Mouse (Mus musculus) kidney, adult 9 months (tissue): ENCODE results near the gene Pramef20.
"Not testable (repeated sequence)": the region's sequence is repeated elsewhere in the genome, so short reads cannot be mapped to it uniquely, and the experiment has no call there.

Experiments
- DNase-seq: peaks from one replicate; pipeline ENCODE4 v3.0.0; 2022

Gene Pramef20

GRCm38 (mm10) chr4:144377911-144378310 lies at the start of gene Pramef20:
Pramef20 (minus strand) TSS chr4:144377933.
- DNase-seq = no peak

GRCm38 (mm10) chr4:144424590-144424989 lies 46.9 kb upstream of the Pramef20 start:
- DNase-seq = no peak

GRCm38 (mm10) chr4:144420644-144421043 lies 42.9 kb upstream of the Pramef20 start:
- no peak for DNase-seq

GRCm38 (mm10) chr4:144408290-144408689 lies 30.6 kb upstream of the Pramef20 start, which contains the start of gene Pramef12:
Pramef12 (minus strand) TSS chr4:144408464.
- DNase-seq = no peak

- DNase-seq = no peak
Observed at GRCm38 (mm10) chr4:144406261-144406660, 28.5 kb upstream of the Pramef20 start.

- peak; percentile 5 for DNase-seq
Observed at GRCm38 (mm10) chr4:144404456-144405086, 26.8 kb upstream of the Pramef20 start.

- DNase-seq = no peak
Observed at GRCm38 (mm10) chr4:144402712-144403111, 25.0 kb upstream of the Pramef20 start.

- DNase-seq = no peak
Observed at GRCm38 (mm10) chr4:144396316-144396715, 18.6 kb upstream of the Pramef20 start.

GRCm38 (mm10) chr4:144357642-144358041 lies 20.1 kb downstream of the Pramef20 start, which contains the start of gene Gm13119:
Gm13119 (plus strand) TSS chr4:144357942.
- not testable (repeated sequence) for DNase-seq

GRCm38 (mm10) chr4:144335856-144336255 lies 41.9 kb downstream of the Pramef20 start:
- DNase-seq = not testable (repeated sequence)

- not testable (repeated sequence) for DNase-seq
Observed at GRCm38 (mm10) chr4:144329949-144330348, 47.8 kb downstream of the Pramef20 start, which contains the start of gene Gm13128. Gm13128 (plus strand) TSS chr4:144330249.
